In the genomic region with DNA sequence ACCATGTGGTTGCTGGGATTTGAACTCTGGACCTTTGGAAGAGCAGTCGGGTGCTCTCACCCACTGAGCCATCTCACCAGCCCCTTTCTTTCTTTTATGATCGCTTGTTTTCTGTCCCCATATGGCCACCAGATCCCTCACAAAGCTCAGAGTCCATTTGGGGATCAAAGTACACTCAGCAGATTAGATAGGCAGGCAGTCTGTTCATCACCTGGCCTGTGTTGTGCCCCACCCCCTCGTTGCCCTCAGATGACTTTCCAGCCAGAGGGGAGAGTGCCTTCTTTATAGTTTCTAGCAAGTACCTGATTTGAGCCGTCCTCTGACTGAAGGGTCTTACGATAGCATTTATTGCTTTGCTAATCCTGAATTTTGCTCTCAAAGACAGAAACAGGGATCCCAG, we compare ENCODE assay signal across 28 mouse cellular contexts. TPM values are rescaled to one million over a fixed set of nuclear protein-coding genes. Genes with fewer than 3 reads are reported as not detected.
DNase-seq lines count a peak whose midpoint lies in the region; ATAC-seq and TF ChIP-seq lines count a peak whose summit lies in the region.
"Had no signal": no experiment of that assay in that cellular context is flagged by ENCODE, and none has a peak within 500 bp of the region (broad histone marks: within the 10 kb centered on the region; RNA-seq: fewer than 3 reads in every experiment).

No protein-coding gene starts in this region.

- no peak for TF ChIP-seq CTCF in kidney, adult 2 months (conservative IDR thresholded peaks at IDR 0.05; ENCODE audit: insufficient read depth, insufficient read length, low read depth, low read length)
- TF ChIP-seq CTCF in lung, adult 2 months (IDR thresholded peaks at IDR 0.05; ENCODE audit: insufficient read depth, low read length), result no peak

- no peaks in the 10 kb centered on the region for H3K36me3 ChIP-seq in kidney, adult 2 months (ENCODE audit: control insufficient read depth, insufficient read depth, low read length)
- no peaks in the 10 kb centered on the region for H3K36me3 ChIP-seq in kidney, embryonic 14.5 days (ENCODE audit: control insufficient read depth, insufficient read depth, low read length)
- no peaks in the 10 kb centered on the region for H3K36me3 ChIP-seq in intestine, embryonic 14.5 days (ENCODE audit: control insufficient read depth, insufficient read depth, low read length)
- no peaks in the 10 kb centered on the region for H3K36me3 ChIP-seq in liver, embryonic 16.5 days (ENCODE audit: control insufficient read depth, insufficient read depth)
- no peaks in the 10 kb centered on the region for H3K36me3 ChIP-seq in midbrain, embryonic 13.5 days
- H3K36me3 ChIP-seq: embryonic facial prominence, embryonic 13.5 days; heart, embryonic 15.5 days; hindbrain, embryonic 13.5 days; limb, embryonic 12.5 days; lung, embryonic 15.5 days; neural tube, embryonic 15.5 days had no signal

- H3K9me3 ChIP-seq in kidney, embryonic 14.5 days (ENCODE audit: control insufficient read depth, low read length), result no peaks in the 10 kb centered on the region
- H3K9me3 ChIP-seq in intestine, embryonic 14.5 days (ENCODE audit: control insufficient read depth, low read length), result no peaks in the 10 kb centered on the region
- H3K9me3 ChIP-seq in liver, embryonic 16.5 days (replicated peaks; ENCODE audit: control insufficient read depth, low read length), result no peaks in the 10 kb centered on the region
- no peaks in the 10 kb centered on the region for H3K9me3 ChIP-seq in midbrain, embryonic 13.5 days
- H3K9me3 ChIP-seq: embryonic facial prominence, embryonic 13.5 days; forebrain, embryonic 13.5 days; heart, embryonic 15.5 days; hindbrain, embryonic 13.5 days; limb, embryonic 12.5 days; lung, embryonic 15.5 days; neural tube, embryonic 15.5 days had no signal

- H3K4me3 ChIP-seq in kidney, adult 2 months (ENCODE audit: insufficient read depth, low read depth, low read length), result no peak overlapping the region
- no peak overlapping the region for H3K4me3 ChIP-seq in kidney, embryonic 14.5 days (ENCODE audit: low read length)
- H3K4me3 ChIP-seq in intestine, embryonic 14.5 days (ENCODE audit: low read depth, low read length), result no peak overlapping the region
- no peak overlapping the region for H3K4me3 ChIP-seq in liver, embryonic 16.5 days (ENCODE audit: low read depth, low read length)
- no peak overlapping the region for H3K4me3 ChIP-seq in midbrain, embryonic 13.5 days (replicated peaks)
- H3K4me3 ChIP-seq in lung, adult 2 months (replicated peaks; ENCODE audit: extremely low read depth, low read depth, low read length), result no peak overlapping the region
- H3K4me3 ChIP-seq: embryonic facial prominence, embryonic 13.5 days; erythroblast, embryonic 14.5 days; forebrain, embryonic 13.5 days; heart, embryonic 15.5 days; hindbrain, embryonic 13.5 days; limb, embryonic 12.5 days; lung, embryonic 15.5 days; neural tube, embryonic 15.5 days had no signal

- TF ChIP-seq POLR2A in kidney, adult 2 months (IDR thresholded peaks at IDR 0.05; ENCODE audit: low read depth, low read length), result no peak
- TF ChIP-seq POLR2A in lung, adult 2 months (IDR thresholded peaks at IDR 0.05; ENCODE audit: borderline replicate concordance, extremely low read depth, low read depth, low read length), result no peak

- no peak overlapping the region for H3K9ac ChIP-seq in kidney, embryonic 14.5 days (ENCODE audit: low read depth, low read length)
- no peak overlapping the region for H3K9ac ChIP-seq in intestine, embryonic 14.5 days (ENCODE audit: low read length)
- H3K9ac ChIP-seq in liver, embryonic 16.5 days (ENCODE audit: low read depth, low read length), result no peak overlapping the region
- H3K9ac ChIP-seq in midbrain, embryonic 13.5 days (replicated peaks), result no peak overlapping the region
- H3K9ac ChIP-seq: embryonic facial prominence, embryonic 13.5 days; forebrain, embryonic 13.5 days; heart, embryonic 15.5 days; hindbrain, embryonic 13.5 days; limb, embryonic 12.5 days; lung, embryonic 15.5 days; neural tube, embryonic 15.5 days had no signal

- H3K27me3 ChIP-seq in kidney, adult 2 months (replicated peaks; ENCODE audit: control insufficient read depth, insufficient read depth, low read length), result no peaks in the 10 kb centered on the region
- no peaks in the 10 kb centered on the region for H3K27me3 ChIP-seq in kidney, embryonic 14.5 days (ENCODE audit: control insufficient read depth, insufficient read depth, low read length)
- no peaks in the 10 kb centered on the region for H3K27me3 ChIP-seq in intestine, embryonic 14.5 days (replicated peaks; ENCODE audit: control insufficient read depth, insufficient read depth, low read length)
- no peaks in the 10 kb centered on the region for H3K27me3 ChIP-seq in liver, embryonic 16.5 days (ENCODE audit: control insufficient read depth, insufficient read depth, low read depth, low read length)
- H3K27me3 ChIP-seq in midbrain, embryonic 13.5 days, result no peaks in the 10 kb centered on the region; the same call in 1 of the 2 replicates
- H3K27me3 ChIP-seq: embryonic facial prominence, embryonic 13.5 days; forebrain, embryonic 13.5 days; hindbrain, embryonic 13.5 days; limb, embryonic 12.5 days; lung, embryonic 15.5 days; neural tube, embryonic 15.5 days had no signal

- 51% methylated on average over 5 of the region's 5 CpGs for WGBS in kidney, adult 2 months
- 31% methylated on average over 5 of the region's 5 CpGs for WGBS in kidney, embryonic 14.5 days
- 42% methylated on average over 5 of the region's 5 CpGs for WGBS in intestine, embryonic 14.5 days
- 44% methylated on average over 5 of the region's 5 CpGs for WGBS in liver, embryonic 16.5 days (ENCODE audit: insufficient replicate concordance)
- 81% methylated on average over 5 of the region's 5 CpGs for WGBS in midbrain, embryonic 13.5 days
- 74% methylated on average over 5 of the region's 5 CpGs for WGBS in lung, adult 2 months

- DNase-seq in kidney, adult 2 months, result peak; percentile 51
- peak; percentile 61 for DNase-seq in intestine, embryonic 14.5 days (ENCODE audit: low spot score)
- peak; percentile 34 for DNase-seq in kidney, postnatal 14 days
- no peak for DNase-seq in lung, adult 2 months
- DNase-seq: adrenal gland, postnatal 25 days; cerebellum, adult 8-10 months; cerebellum, postnatal 36 days; embryo, embryonic 11 days; heart, postnatal 36 days; lung, postnatal 4 days; thymus, postnatal 25 days had no signal

- ATAC-seq in kidney, embryonic 14.5 days (ENCODE audit: low FRiP score, low TSS enrichment), result no peak
- peak; percentile 65; the same call in 1 of the 2 replicates for ATAC-seq in intestine, embryonic 14.5 days (replicated peaks; ENCODE audit: low FRiP score, low TSS enrichment, low read depth)
- peak; percentile 80 for ATAC-seq in liver, embryonic 16.5 days (ENCODE audit: low read depth)
- no peak for ATAC-seq in midbrain, embryonic 13.5 days
- no peak for ATAC-seq in monocyte, adult 5-6 weeks (replicated peaks; ENCODE audit: insufficient number of reproducible peaks, low FRiP score, low TSS enrichment, poor library complexity, severe bottlenecking)
- ATAC-seq: CD4-positive, CD25-positive, alpha-beta regulatory T cell, adult 4 months; forebrain, embryonic 13.5 days had no signal

- no peaks in the 10 kb centered on the region for H3K4me1 ChIP-seq in kidney, adult 2 months (ENCODE audit: control insufficient read depth, insufficient read depth, low read length)
- peaks cover 3% of the 10 kb centered on the region for H3K4me1 ChIP-seq in kidney, embryonic 14.5 days (ENCODE audit: control insufficient read depth, insufficient read depth, low read length)
- 0 out of 2 replicates have a peak, but pooled peaks cover 3% of the 10 kb centered on the region for H3K4me1 ChIP-seq in intestine, embryonic 14.5 days (replicated peaks; ENCODE audit: control insufficient read depth, insufficient read depth, low read length)
- peaks cover 6% of the 10 kb centered on the region for H3K4me1 ChIP-seq in liver, embryonic 16.5 days (ENCODE audit: control insufficient read depth, low read depth, low read length)
- H3K4me1 ChIP-seq in midbrain, embryonic 13.5 days (replicated peaks), result peaks cover 11% of the 10 kb centered on the region
- H3K4me1 ChIP-seq in lung, adult 2 months (ENCODE audit: control insufficient read depth, insufficient read depth, low read length), result no peaks in the 10 kb centered on the region

- H3K27ac ChIP-seq in kidney, adult 2 months (ENCODE audit: insufficient read depth, low read depth, low read length), result no peak overlapping the region
- no peak overlapping the region for H3K27ac ChIP-seq in kidney, embryonic 14.5 days (ENCODE audit: low read depth, low read length)
- H3K27ac ChIP-seq in intestine, embryonic 14.5 days (ENCODE audit: low read depth), result no peak overlapping the region
- H3K27ac ChIP-seq in liver, embryonic 16.5 days (ENCODE audit: low read length), result no peak overlapping the region
- no peak overlapping the region for H3K27ac ChIP-seq in midbrain, embryonic 13.5 days
- H3K27ac ChIP-seq: embryonic facial prominence, embryonic 13.5 days; forebrain, embryonic 13.5 days; heart, embryonic 15.5 days; hindbrain, embryonic 13.5 days; limb, embryonic 12.5 days; lung, embryonic 15.5 days; neural tube, embryonic 15.5 days had no signal

- no peak overlapping the region for H3K4me2 ChIP-seq in kidney, embryonic 14.5 days (replicated peaks; ENCODE audit: low read depth, low read length)
- H3K4me2 ChIP-seq in intestine, embryonic 14.5 days (ENCODE audit: low read length), result no peak overlapping the region
- no peak overlapping the region for H3K4me2 ChIP-seq in liver, embryonic 16.5 days (ENCODE audit: low read depth, low read length)
- H3K4me2 ChIP-seq in midbrain, embryonic 13.5 days (replicated peaks), result no peak overlapping the region
- H3K4me2 ChIP-seq: embryonic facial prominence, embryonic 13.5 days; forebrain, embryonic 13.5 days; heart, embryonic 15.5 days; hindbrain, embryonic 13.5 days; limb, embryonic 12.5 days; lung, embryonic 15.5 days; neural tube, embryonic 15.5 days had no signal

RNA-seq across cellular contexts. Expression of a gene that starts 9.3 kb away (rescaled TPM):
- polyA plus RNA-seq in kidney, adult 2 months (2012; rRNA removed), result 0.30 and 0.31 TPM in 2 replicates
- 0.16 and 0.54 TPM in 2 replicates for polyA plus RNA-seq in kidney, embryonic 14.5 days (2014; fragmentation: Nextera tagmentation; extraction: Ambion mirVana)
- polyA plus RNA-seq in intestine, embryonic 14.5 days (2014; fragmentation: Nextera tagmentation; extraction: Ambion mirVana), result 0.23 and 0.43 TPM in 2 replicates
- 0.05 and 0.11 TPM in 2 replicates for polyA plus RNA-seq in liver, embryonic 16.5 days (2015; fragmentation: Nextera tagmentation; extraction: Ambion mirVana)
- 0.12 TPM in 1 of 2 replicates, not detected in the other for polyA plus RNA-seq in midbrain, embryonic 13.5 days (2015; fragmentation: Nextera tagmentation; extraction: Ambion mirVana)
- not detected in 3 replicates for total RNA-seq in monocyte, adult 5-6 weeks (2017)
- 0.72 and 1.1 TPM in 2 replicates for polyA plus RNA-seq in lung, adult 2 months (2012; rRNA removed)
- polyA plus RNA-seq: CD4-positive, CD25-positive, alpha-beta regulatory T cell, adult 4 months; erythroblast, embryonic 14.5 days; forebrain, embryonic 13.5 days; testis, adult 2 months had no signal

RNA-seq across cellular contexts. Expression of a gene that starts 16.8 kb away (rescaled TPM):
- 12.5 and 13.2 TPM in 2 replicates for polyA plus RNA-seq in kidney, adult 2 months (2012; rRNA removed)
- polyA plus RNA-seq in kidney, embryonic 14.5 days (2014; fragmentation: Nextera tagmentation; extraction: Ambion mirVana), result 140 and 144 TPM in 2 replicates
- 112 and 122 TPM in 2 replicates for polyA plus RNA-seq in intestine, embryonic 14.5 days (2014; fragmentation: Nextera tagmentation; extraction: Ambion mirVana)
- polyA plus RNA-seq in liver, embryonic 16.5 days (2015; fragmentation: Nextera tagmentation; extraction: Ambion mirVana), result 12.0 and 13.2 TPM in 2 replicates
- 68.1 and 79.1 TPM in 2 replicates for polyA plus RNA-seq in midbrain, embryonic 13.5 days (2015; fragmentation: Nextera tagmentation; extraction: Ambion mirVana)
- total RNA-seq in monocyte, adult 5-6 weeks (2017), result 9.5 to 22.4 TPM (median 11.4 TPM) in 3 replicates
- 12.5 and 15.7 TPM in 2 replicates for polyA plus RNA-seq in lung, adult 2 months (2012; rRNA removed)

RNA-seq across cellular contexts. Expression of a gene that starts 29.5 kb away (rescaled TPM):
- not detected in 2 replicates for polyA plus RNA-seq in kidney, adult 2 months (2012; rRNA removed)
- polyA plus RNA-seq in kidney, embryonic 14.5 days (2014; fragmentation: Nextera tagmentation; extraction: Ambion mirVana), result 0.47 and 0.60 TPM in 2 replicates
- 0.12 and 0.16 TPM in 2 replicates for polyA plus RNA-seq in intestine, embryonic 14.5 days (2014; fragmentation: Nextera tagmentation; extraction: Ambion mirVana)
- 0.05 TPM in 1 of 2 replicates, not detected in the other for polyA plus RNA-seq in liver, embryonic 16.5 days (2015; fragmentation: Nextera tagmentation; extraction: Ambion mirVana)
- polyA plus RNA-seq in midbrain, embryonic 13.5 days (2015; fragmentation: Nextera tagmentation; extraction: Ambion mirVana), result 0.19 and 0.52 TPM in 2 replicates
- total RNA-seq in monocyte, adult 5-6 weeks (2017), result not detected in 3 replicates
- polyA plus RNA-seq in lung, adult 2 months (2012; rRNA removed), result 0.10 TPM in 1 of 2 replicates, not detected in the other
- total RNA-seq: adrenal gland, postnatal 25 days; gastrocnemius, adult 18-20 months; gastrocnemius, postnatal 4 days; heart, adult 8-10 months; heart, postnatal 36 days had no signal
- polyA plus RNA-seq: CD4-positive, CD25-positive, alpha-beta regulatory T cell, adult 4 months; erythroblast, embryonic 14.5 days; lung, embryonic 15.5 days had no signal

Comparison
In these comparisons a context has a peak if more than half of its experiments do, and no peak if none do; other contexts are left out.
1. ATAC-seq: peak in intestine, embryonic 14.5 days (single experiment) and liver, embryonic 16.5 days (single experiment); none in kidney, embryonic 14.5 days (single experiment), midbrain, embryonic 13.5 days (single experiment) and monocyte, adult 5-6 weeks (single experiment).